Mouse (Mus musculus) liver, embryonic 16.5 days (tissue): ENCODE data around the gene Nup88. TPM values are rescaled to one million over a fixed set of nuclear protein-coding genes. Genes with fewer than 3 reads are reported as not detected.

Experiments used
- ATAC-seq: fragments of 200-750 bp; cut with Nextera tagmentation; 2 replicates; pipeline ENCODE4 v1.8.0; 2017; ENCODE audit warnings: low read depth, mild to moderate bottlenecking, moderate number of reproducible peaks, moderate library complexity
- H3K27ac ChIP-seq: fragments of 300-500 bp; sonication (generic); 2 replicates; pipeline ENCODE4 v1.5.1; 2014; ENCODE audit warnings: mild to moderate bottlenecking, low read length
- H3K27me3 ChIP-seq: fragments of 300-500 bp; sonication (generic); 2 replicates; pipeline ENCODE4 v1.6.1; 2014; ENCODE audit warnings: low read depth, low read length, mixed read lengths; ENCODE audit not compliant: control insufficient read depth, insufficient read depth
- H3K36me3 ChIP-seq: fragments of 300-500 bp; sonication (generic); 2 replicates; pipeline ENCODE4 v1.6.1; 2014; ENCODE audit warnings: mild to moderate bottlenecking; ENCODE audit not compliant: control insufficient read depth, insufficient read depth
- H3K4me1 ChIP-seq: fragments of 300-500 bp; sonication (generic); 2 replicates; pipeline ENCODE4 v1.6.1; 2014; ENCODE audit warnings: low read depth, low read length, mixed read lengths; ENCODE audit not compliant: control insufficient read depth
- H3K4me2 ChIP-seq: fragments of 300-500 bp; sonication (generic); 2 replicates; pipeline ENCODE4 v1.6.1; 2014; ENCODE audit warnings: low read depth, low read length, mixed read lengths
- H3K4me3 ChIP-seq: fragments of 300-500 bp; sonication (generic); 2 replicates; pipeline ENCODE4 v1.5.1; 2014; ENCODE audit warnings: low read depth, mild to moderate bottlenecking, low read length
- H3K9ac ChIP-seq: fragments of 300-500 bp; sonication (generic); 2 replicates; pipeline ENCODE4 v1.6.1; 2014; ENCODE audit warnings: low read depth, low read length
- H3K9me3 ChIP-seq: fragments of 300-500 bp; sonication (generic); replicated peaks from 2 replicates; pipeline ENCODE4 v1.6.1; 2016; ENCODE audit warnings: low read length; ENCODE audit not compliant: control insufficient read depth
- WGBS: fragments of 180-500 bp; shearing (Covaris S2); extraction: QIAGEN DNeasy Blood & Tissue Kit; methylation state at CpG from one replicate; pipeline ENCODE4 v1.1.7; 2014; ENCODE audit not compliant: insufficient replicate concordance; 5-methylcytosine and 5-hydroxymethylcytosine counted together
- polyA plus RNA-seq: library from polyadenylated mRNA; unstranded; fragments of >200 nt; fragmentation: Nextera tagmentation; extraction: Ambion mirVana; gene quantifications from 2 replicates; pipeline ENCODE4 v1.2.1, GENCODE M21; 2015

Gene Nup88
- 52.4 and 53.0 TPM in 2 replicates for polyA plus RNA-seq

GRCm38 (mm10) chr11:70969821-70970559, at the start of gene Nup88, which contains the start of gene Rpain:
TSS of gene Nup88 (minus strand) at chr11:70969973.
TSS of gene Rpain (plus strand) at chr11:70970213.
- Histone ChIP-seq H3K27ac (peak within 1 kb of the TSS; percentile 99), H3K9ac (peak within 1 kb of the TSS; percentile 84), H3K4me2 (peak within 1 kb of the TSS; percentile 92), H3K4me1 (peaks cover 25% of the 10 kb centered on the region), H3K27me3 (no peaks in the 10 kb centered on the region), H3K9me3 (no peaks in the 10 kb centered on the region), H3K36me3 (peaks cover 47% of the 10 kb centered on the region), H3K4me3 (peak within 1 kb of the TSS; percentile 77)
- peak; percentile 92 for ATAC-seq
- WGBS: under 1% methylated on average over 43 of the region's 43 CpGs

- H3K4me1 ChIP-seq: peaks cover 22% of the 10 kb centered on the region
Observed at GRCm38 (mm10) chr11:71018416-71019200, 48.8 kb upstream of the Nup88 start.

GRCm38 (mm10) chr11:71017051-71017450, 47.3 kb upstream of the Nup88 start:
- Histone ChIP-seq H3K27ac (no peak overlapping the region), H3K36me3 (peaks cover 16% of the 10 kb centered on the region), H3K4me3 (no peak overlapping the region), H3K9me3 (no peaks in the 10 kb centered on the region), H3K9ac (no peak overlapping the region), H3K4me1 (peaks cover 22% of the 10 kb centered on the region), H3K4me2 (0 out of 2 replicates have a peak overlapping the region, but pooled peaks have one; percentile 20), H3K27me3 (no peaks in the 10 kb centered on the region)
- ATAC-seq: no peak
- 52% methylated on average over 1 of the region's 1 CpGs for WGBS

More at GRCm38 (mm10) chr11:71018416-71019200, 48.8 kb upstream of the Nup88 start:
- 4% methylated on average over 28 of the region's 28 CpGs for WGBS
- peak overlapping the region; percentile 97 for H3K9ac ChIP-seq
- H3K27ac ChIP-seq: peak overlapping the region; percentile 89
- ATAC-seq: peak; percentile 0; the same call in 1 of the 2 replicates
- H3K4me2 ChIP-seq: peak overlapping the region; percentile 84
- H3K27me3 ChIP-seq: no peaks in the 10 kb centered on the region
- no peaks in the 10 kb centered on the region for H3K9me3 ChIP-seq
- H3K4me3 ChIP-seq: peak overlapping the region; percentile 100
- peaks cover 15% of the 10 kb centered on the region for H3K36me3 ChIP-seq

GRCm38 (mm10) chr11:71012743-71013142, 43.0 kb upstream of the Nup88 start:
- Histone ChIP-seq H3K27me3 (no peaks in the 10 kb centered on the region), H3K9me3 (no peaks in the 10 kb centered on the region), H3K36me3 (peaks cover 34% of the 10 kb centered on the region), H3K9ac (no peak overlapping the region), H3K4me3 (no peak overlapping the region), H3K4me1 (peaks cover 12% of the 10 kb centered on the region), H3K4me2 (no peak overlapping the region), H3K27ac (peak overlapping the region; percentile 73)
- WGBS: 76% methylated on average over 7 of the region's 7 CpGs
- ATAC-seq: peak; percentile 96

GRCm38 (mm10) chr11:71008321-71008720, 38.5 kb upstream of the Nup88 start:
- Histone ChIP-seq H3K36me3 (peaks cover 29% of the 10 kb centered on the region), H3K4me1 (peaks cover 6% of the 10 kb centered on the region), H3K4me2 (no peak overlapping the region), H3K9ac (no peak overlapping the region), H3K4me3 (no peak overlapping the region), H3K27me3 (no peaks in the 10 kb centered on the region), H3K27ac (no peak overlapping the region), H3K9me3 (no peaks in the 10 kb centered on the region)
- 74% methylated on average over 3 of the region's 3 CpGs for WGBS
- no peak for ATAC-seq

GRCm38 (mm10) chr11:71007831-71008230, 38.1 kb upstream of the Nup88 start:
- WGBS: 76% methylated on average over 7 of the region's 7 CpGs
- H3K4me3 ChIP-seq: no peak overlapping the region
- H3K4me2 ChIP-seq: no peak overlapping the region
- no peak for ATAC-seq
- peaks cover 28% of the 10 kb centered on the region for H3K36me3 ChIP-seq
- H3K9me3 ChIP-seq: no peaks in the 10 kb centered on the region
- no peak overlapping the region for H3K27ac ChIP-seq
- H3K27me3 ChIP-seq: no peaks in the 10 kb centered on the region
- H3K4me1 ChIP-seq: peaks cover 11% of the 10 kb centered on the region
- H3K9ac ChIP-seq: no peak overlapping the region

GRCm38 (mm10) chr11:71007026-71007425, 37.3 kb upstream of the Nup88 start:
- no peak for ATAC-seq
- H3K9me3 ChIP-seq: no peaks in the 10 kb centered on the region
- no peak overlapping the region for H3K4me3 ChIP-seq
- no peak overlapping the region for H3K4me2 ChIP-seq
- H3K27me3 ChIP-seq: no peaks in the 10 kb centered on the region
- H3K9ac ChIP-seq: no peak overlapping the region
- WGBS: 84% methylated on average over 6 of the region's 6 CpGs
- no peak overlapping the region for H3K27ac ChIP-seq
- peaks cover 16% of the 10 kb centered on the region for H3K4me1 ChIP-seq
- peaks cover 26% of the 10 kb centered on the region for H3K36me3 ChIP-seq

- Histone ChIP-seq H3K27me3 (no peaks in the 10 kb centered on the region), H3K36me3 (peaks cover 13% of the 10 kb centered on the region), H3K4me1 (peaks cover 16% of the 10 kb centered on the region), H3K9ac (no peak overlapping the region), H3K9me3 (no peaks in the 10 kb centered on the region), H3K4me2 (peak overlapping the region; percentile 94), H3K4me3 (peak overlapping the region; percentile 14), H3K27ac (no peak overlapping the region)
- no peak for ATAC-seq
- WGBS: 43% methylated on average over 5 of the region's 5 CpGs
Observed at GRCm38 (mm10) chr11:71005046-71005445, 35.3 kb upstream of the Nup88 start.
